Mouse (Mus musculus) liver, embryonic 11.5 days (tissue): Measurements from ENCODE around the gene 6430628N08Rik. TPM values are rescaled to one million over a fixed set of nuclear protein-coding genes. Genes with fewer than 3 reads are reported as not detected.

Experiments used
- ATAC-seq: fragments of 200-750 bp; cut with Nextera tagmentation; replicated peaks from 2 replicates; pipeline ENCODE4 v1.8.0; 2017; ENCODE audit warnings: moderate number of reproducible peaks, mild to moderate bottlenecking, moderate TSS enrichment, moderate library complexity; ENCODE audit not compliant: low FRiP score
- DNase-seq: peaks from one replicate; pipeline ENCODE4 v3.0.0-alpha.2; 2017; ENCODE audit warnings: low spot score
- H3K27ac ChIP-seq: fragments of 300-500 bp; sonication (generic); 2 replicates; pipeline ENCODE4 v1.5.1; 2014; ENCODE audit warnings: mild to moderate bottlenecking, low read depth, low read length, control low read depth
- H3K27me3 ChIP-seq: fragments of 300-500 bp; sonication (generic); replicated peaks from 2 replicates; pipeline ENCODE4 v1.6.1; 2014; ENCODE audit warnings: low read length, mixed read lengths; ENCODE audit not compliant: control insufficient read depth, insufficient read depth
- H3K36me3 ChIP-seq: fragments of 300-500 bp; sonication (generic); 2 replicates; pipeline ENCODE4 v1.6.1; 2014; ENCODE audit warnings: mild to moderate bottlenecking, low read length, moderate library complexity, mixed read lengths; ENCODE audit not compliant: control insufficient read depth, insufficient read depth
- H3K4me1 ChIP-seq: fragments of 300-500 bp; sonication (generic); replicated peaks from 2 replicates; pipeline ENCODE4 v1.6.1; 2014; ENCODE audit warnings: low read length, mixed read lengths; ENCODE audit not compliant: control insufficient read depth, insufficient read depth
- H3K4me2 ChIP-seq: fragments of 300-500 bp; sonication (generic); 2 replicates; pipeline ENCODE4 v1.6.1; 2014; ENCODE audit warnings: mild to moderate bottlenecking, control low read depth, moderate library complexity
- H3K4me3 ChIP-seq: fragments of 300-500 bp; sonication (generic); 2 replicates; pipeline ENCODE4 v1.5.1; 2014; ENCODE audit warnings: low read depth, low read length, control low read depth
- H3K9ac ChIP-seq: fragments of 300-500 bp; sonication (generic); 2 replicates; pipeline ENCODE4 v1.6.1; 2014; ENCODE audit warnings: low read depth, low read length, control low read depth
- H3K9me3 ChIP-seq: fragments of 300-500 bp; sonication (generic); 2 replicates; pipeline ENCODE4 v1.6.1; 2016; ENCODE audit warnings: low read length, inconsistent platforms, mixed read lengths; ENCODE audit not compliant: control insufficient read depth
- WGBS: fragments of 180-500 bp; shearing (Covaris S2); extraction: QIAGEN DNeasy Blood & Tissue Kit; methylation state at CpG from one replicate; pipeline ENCODE4 v1.1.7; 2014; 5-methylcytosine and 5-hydroxymethylcytosine counted together
- polyA plus RNA-seq: library from polyadenylated mRNA; unstranded; fragments of >200 nt; fragmentation: Nextera tagmentation; extraction: Ambion mirVana; gene quantifications from 2 replicates; pipeline ENCODE4 v1.2.1, GENCODE M21; 2014

6430628N08Rik gene
- polyA plus RNA-seq, 1 experiment from 2014 or later = not detected

GRCm38 (mm10) chr4:115855100-115855499, 35.4 kb upstream of the 6430628N08Rik start:
- peak; percentile 21; the same call in 1 of the 2 replicates for ATAC-seq
- H3K4me1 ChIP-seq = peaks cover 49% of the 10 kb centered on the region
- WGBS = 20% methylated on average over 6 of the region's 6 CpGs

GRCm38 (mm10) chr4:115855609-115856008, 34.9 kb upstream of the 6430628N08Rik start:
- Histone ChIP-seq H3K27ac (peak overlapping the region; percentile 11), H3K4me2 (peak overlapping the region; percentile 40), H3K9ac (peak overlapping the region; percentile 20; the same call in 1 of the 2 replicates), H3K4me1 (peaks cover 44% of the 10 kb centered on the region), H3K36me3 (peaks cover 10% of the 10 kb centered on the region), H3K9me3 (no peaks in the 10 kb centered on the region), H3K4me3 (no peak overlapping the region), H3K27me3 (no peaks in the 10 kb centered on the region)
- 67% methylated on average over 4 of the region's 4 CpGs for WGBS
- ATAC-seq (no peak), DNase-seq (no peak)

More at GRCm38 (mm10) chr4:115855100-115855499, 35.4 kb upstream of the 6430628N08Rik start:
- Histone ChIP-seq H3K27me3 (no peaks in the 10 kb centered on the region), H3K9me3 (no peaks in the 10 kb centered on the region), H3K4me3 (no peak overlapping the region), H3K36me3 (peaks cover 6% of the 10 kb centered on the region; the same call in 1 of the 2 replicates), H3K9ac (peak overlapping the region; percentile 32), H3K27ac (peak overlapping the region; percentile 17; the same call in 1 of the 2 replicates), H3K4me2 (peak overlapping the region; percentile 18)
- DNase-seq = no peak

GRCm38 (mm10) chr4:115856282-115856681, 34.2 kb upstream of the 6430628N08Rik start:
- WGBS = 14% methylated on average over 4 of the region's 4 CpGs
- Histone ChIP-seq H3K9me3 (no peaks in the 10 kb centered on the region), H3K9ac (no peak overlapping the region), H3K27me3 (no peaks in the 10 kb centered on the region), H3K27ac (peak overlapping the region; percentile 11), H3K4me3 (no peak overlapping the region), H3K4me1 (peaks cover 41% of the 10 kb centered on the region), H3K36me3 (peaks cover 10% of the 10 kb centered on the region), H3K4me2 (peak overlapping the region; percentile 40)
- peak; percentile 93 for ATAC-seq
- DNase-seq = no peak

- Histone ChIP-seq H3K4me3 (no peak overlapping the region), H3K4me2 (no peak overlapping the region), H3K9ac (no peak overlapping the region), H3K36me3 (peaks cover 14% of the 10 kb centered on the region), H3K27ac (no peak overlapping the region), H3K4me1 (peaks cover 41% of the 10 kb centered on the region), H3K27me3 (no peaks in the 10 kb centered on the region), H3K9me3 (no peaks in the 10 kb centered on the region)
- DNase-seq (no peak), ATAC-seq (no peak)
- WGBS = 58% methylated on average over 9 of the region's 9 CpGs
Observed at GRCm38 (mm10) chr4:115857293-115857883, 33.1 kb upstream of the 6430628N08Rik start.

- 0 out of 2 replicates have a peak, but pooled peaks cover 2% of the 10 kb centered on the region for H3K4me1 ChIP-seq
- WGBS = 84% methylated on average over 7 of the region's 7 CpGs
- H3K9ac ChIP-seq = no peak overlapping the region
- H3K27me3 ChIP-seq = no peaks in the 10 kb centered on the region
- no peaks in the 10 kb centered on the region for H3K9me3 ChIP-seq
- no peak overlapping the region for H3K27ac ChIP-seq
- no peak overlapping the region for H3K4me2 ChIP-seq
- ATAC-seq (no peak), DNase-seq (no peak)
- H3K4me3 ChIP-seq = no peak overlapping the region
- H3K36me3 ChIP-seq = peaks cover 27% of the 10 kb centered on the region
Observed at GRCm38 (mm10) chr4:115863352-115863751, 27.1 kb upstream of the 6430628N08Rik start.

- ATAC-seq = no peak
- DNase-seq = no peak
- H3K9me3 ChIP-seq = no peaks in the 10 kb centered on the region
- no peaks in the 10 kb centered on the region for H3K4me1 ChIP-seq
- H3K4me2 ChIP-seq = no peak overlapping the region
- no peak overlapping the region for H3K27ac ChIP-seq
- no peaks in the 10 kb centered on the region for H3K27me3 ChIP-seq
- no peak overlapping the region for H3K9ac ChIP-seq
- no peak overlapping the region for H3K4me3 ChIP-seq
- peaks cover 27% of the 10 kb centered on the region for H3K36me3 ChIP-seq
- 65% methylated on average over 10 of the region's 10 CpGs for WGBS
Observed at GRCm38 (mm10) chr4:115863880-115864279, 26.6 kb upstream of the 6430628N08Rik start.

- no peak overlapping the region for H3K4me2 ChIP-seq
- peaks cover 26% of the 10 kb centered on the region for H3K36me3 ChIP-seq
- 64% methylated on average over 16 of the region's 16 CpGs for WGBS
- H3K4me3 ChIP-seq = no peak overlapping the region
- H3K27ac ChIP-seq = no peak overlapping the region
- H3K4me1 ChIP-seq = no peaks in the 10 kb centered on the region
- DNase-seq = no peak
- no peak overlapping the region for H3K9ac ChIP-seq
- H3K27me3 ChIP-seq = no peaks in the 10 kb centered on the region
- H3K9me3 ChIP-seq = no peaks in the 10 kb centered on the region
- no peak for ATAC-seq
Observed at GRCm38 (mm10) chr4:115869512-115870210, 20.8 kb upstream of the 6430628N08Rik start.

- Histone ChIP-seq H3K4me2 (no peak overlapping the region), H3K9ac (no peak overlapping the region), H3K4me1 (no peaks in the 10 kb centered on the region), H3K4me3 (no peak overlapping the region), H3K27ac (no peak overlapping the region), H3K27me3 (no peaks in the 10 kb centered on the region), H3K9me3 (no peaks in the 10 kb centered on the region), H3K36me3 (peaks cover 18% of the 10 kb centered on the region; the same call in 1 of the 2 replicates)
- DNase-seq (no peak), ATAC-seq (no peak)
- WGBS = 84% methylated on average over 3 of the region's 3 CpGs
Observed at GRCm38 (mm10) chr4:115873231-115873630, 17.2 kb upstream of the 6430628N08Rik start.
